Mouse (Mus musculus) midbrain, embryonic 12.5 days (tissue): ENCODE results near the gene Cdhr3. TPM values are rescaled to one million over a fixed set of nuclear protein-coding genes. Genes with fewer than 3 reads are reported as not detected.

ENCODE experiments used
- ATAC-seq: fragments of 200-750 bp; cut with Nextera tagmentation; 2 replicates; pipeline ENCODE4 v1.8.0; 2017; ENCODE audit warnings: low read depth, moderate TSS enrichment, moderate library complexity; ENCODE audit not compliant: low FRiP score
- H3K27ac ChIP-seq: fragments of 300-500 bp; sonication (generic); replicated peaks from 2 replicates; pipeline ENCODE4 v1.5.1; 2016; ENCODE audit warnings: mild to moderate bottlenecking
- H3K27me3 ChIP-seq: fragments of 300-500 bp; sonication (generic); 2 replicates; pipeline ENCODE4 v1.6.1; 2016; ENCODE audit warnings: mild to moderate bottlenecking
- H3K36me3 ChIP-seq: fragments of 300-500 bp; sonication (generic); 2 replicates; pipeline ENCODE4 v1.6.1; 2016
- H3K4me1 ChIP-seq: fragments of 300-500 bp; sonication (generic); 2 replicates; pipeline ENCODE4 v1.6.1; 2016
- H3K4me2 ChIP-seq: fragments of 300-500 bp; sonication (generic); replicated peaks from 2 replicates; pipeline ENCODE4 v1.6.1; 2016; ENCODE audit warnings: mild to moderate bottlenecking, moderate library complexity
- H3K4me3 ChIP-seq: fragments of 300-500 bp; sonication (generic); 2 replicates; pipeline ENCODE4 v1.5.1; 2016; ENCODE audit warnings: mild to moderate bottlenecking
- H3K9ac ChIP-seq: fragments of 300-500 bp; sonication (generic); replicated peaks from 2 replicates; pipeline ENCODE4 v1.6.1; 2016; ENCODE audit warnings: mild to moderate bottlenecking, moderate library complexity
- H3K9me3 ChIP-seq: fragments of 300-500 bp; sonication (generic); 2 replicates; pipeline ENCODE4 v1.6.1; 2016; ENCODE audit warnings: mild to moderate bottlenecking
- WGBS: fragments of 180-500 bp; shearing (Covaris S2); methylation state at CpG from one replicate; pipeline ENCODE4 v1.1.7; 2016; 5-methylcytosine and 5-hydroxymethylcytosine counted together
- polyA plus RNA-seq: library from polyadenylated mRNA; unstranded; fragments of >200 nt; fragmentation: Nextera tagmentation; extraction: Ambion mirVana; gene quantifications from 2 replicates; pipeline ENCODE4 v1.2.1, GENCODE M21; 2016

The Cdhr3 gene
- polyA plus RNA-seq: 0.08 TPM in 1 of 2 replicates, not detected in the other

- Histone ChIP-seq H3K4me3 (no peak within 1 kb of the TSS), H3K9ac (no peak within 1 kb of the TSS), H3K27ac (no peak within 1 kb of the TSS), H3K4me1 (no peaks in the 10 kb centered on the region), H3K4me2 (no peak within 1 kb of the TSS), H3K36me3 (no peaks in the 10 kb centered on the region), H3K9me3 (no peaks in the 10 kb centered on the region), H3K27me3 (no peaks in the 10 kb centered on the region)
- no peak for ATAC-seq
- 79% methylated on average over 6 of the region's 6 CpGs for WGBS
Observed at GRCm38 (mm10) chr12:33092775-33093174, at the start of gene Cdhr3. Cdhr3 (minus strand) TSS chr12:33092875.

- Histone ChIP-seq H3K9ac (no peak overlapping the region), H3K4me1 (no peaks in the 10 kb centered on the region), H3K36me3 (no peaks in the 10 kb centered on the region), H3K9me3 (no peaks in the 10 kb centered on the region), H3K27ac (no peak overlapping the region), H3K4me3 (no peak overlapping the region), H3K4me2 (no peak overlapping the region), H3K27me3 (no peaks in the 10 kb centered on the region)
- 85% methylated on average over 3 of the region's 3 CpGs for WGBS
- ATAC-seq: no peak
Observed at GRCm38 (mm10) chr12:33139083-33139482, 46.4 kb upstream of the Cdhr3 start.

- no peaks in the 10 kb centered on the region for H3K4me1 ChIP-seq
- no peak for ATAC-seq
- no peaks in the 10 kb centered on the region for H3K27me3 ChIP-seq
- H3K9me3 ChIP-seq: no peaks in the 10 kb centered on the region
- H3K9ac ChIP-seq: no peak overlapping the region
- no peak overlapping the region for H3K4me3 ChIP-seq
- H3K36me3 ChIP-seq: no peaks in the 10 kb centered on the region
- H3K4me2 ChIP-seq: no peak overlapping the region
- 75% methylated on average over 1 of the region's 1 CpGs for WGBS
- no peak overlapping the region for H3K27ac ChIP-seq
Observed at GRCm38 (mm10) chr12:33137857-33138256, 45.2 kb upstream of the Cdhr3 start.

- Histone ChIP-seq H3K27me3 (no peaks in the 10 kb centered on the region), H3K9ac (no peak overlapping the region), H3K4me3 (no peak overlapping the region), H3K36me3 (no peaks in the 10 kb centered on the region), H3K9me3 (no peaks in the 10 kb centered on the region), H3K4me2 (no peak overlapping the region), H3K4me1 (peaks cover 17% of the 10 kb centered on the region), H3K27ac (no peak overlapping the region)
- WGBS: 82% methylated on average over 7 of the region's 7 CpGs
- ATAC-seq: no peak
Observed at GRCm38 (mm10) chr12:33131796-33132195, 39.1 kb upstream of the Cdhr3 start.

- Histone ChIP-seq H3K27me3 (no peaks in the 10 kb centered on the region), H3K9me3 (no peaks in the 10 kb centered on the region), H3K36me3 (no peaks in the 10 kb centered on the region), H3K4me2 (no peak overlapping the region), H3K4me1 (peaks cover 17% of the 10 kb centered on the region), H3K4me3 (no peak overlapping the region), H3K27ac (no peak overlapping the region; the same call in 1 of the 2 replicates), H3K9ac (no peak overlapping the region)
- WGBS: 43% methylated on average over 8 of the region's 8 CpGs
- ATAC-seq: no peak
Observed at GRCm38 (mm10) chr12:33130401-33130800, 37.7 kb upstream of the Cdhr3 start.

GRCm38 (mm10) chr12:33129410-33129809, 36.7 kb upstream of the Cdhr3 start:
- Histone ChIP-seq H3K9ac (no peak overlapping the region), H3K4me3 (no peak overlapping the region), H3K4me2 (no peak overlapping the region), H3K36me3 (no peaks in the 10 kb centered on the region), H3K9me3 (no peaks in the 10 kb centered on the region), H3K27ac (no peak overlapping the region), H3K4me1 (peaks cover 17% of the 10 kb centered on the region), H3K27me3 (no peaks in the 10 kb centered on the region)
- 0 out of 2 replicates have a peak, but pooled peaks have one; percentile 12 for ATAC-seq
- whole genome bisulfite sequencing: 22% methylated on average over 4 of the region's 4 CpGs

- H3K4me1 ChIP-seq: peaks cover 17% of the 10 kb centered on the region
- WGBS: 45% methylated on average over 7 of the region's 7 CpGs
- H3K9ac ChIP-seq: no peak overlapping the region
- no peak overlapping the region for H3K27ac ChIP-seq
- H3K4me3 ChIP-seq: no peak overlapping the region
- no peak for ATAC-seq
- no peaks in the 10 kb centered on the region for H3K36me3 ChIP-seq
- H3K4me2 ChIP-seq: no peak overlapping the region
- H3K9me3 ChIP-seq: no peaks in the 10 kb centered on the region
- H3K27me3 ChIP-seq: no peaks in the 10 kb centered on the region
Observed at GRCm38 (mm10) chr12:33128702-33129101, 36.0 kb upstream of the Cdhr3 start.

- H3K27me3 ChIP-seq: no peaks in the 10 kb centered on the region
- H3K9me3 ChIP-seq: no peaks in the 10 kb centered on the region
- H3K9ac ChIP-seq: no peak overlapping the region
- H3K27ac ChIP-seq: no peak overlapping the region
- 87% methylated on average over 2 of the region's 2 CpGs for WGBS
- no peak for ATAC-seq
- H3K4me1 ChIP-seq: peaks cover 17% of the 10 kb centered on the region
- no peaks in the 10 kb centered on the region for H3K36me3 ChIP-seq
- no peak overlapping the region for H3K4me2 ChIP-seq
- H3K4me3 ChIP-seq: no peak overlapping the region
Observed at GRCm38 (mm10) chr12:33128121-33128520, 35.4 kb upstream of the Cdhr3 start.

GRCm38 (mm10) chr12:33126243-33126642, 33.6 kb upstream of the Cdhr3 start:
- Histone ChIP-seq H3K27me3 (no peaks in the 10 kb centered on the region), H3K9ac (no peak overlapping the region), H3K4me1 (peaks cover 17% of the 10 kb centered on the region), H3K9me3 (no peaks in the 10 kb centered on the region), H3K36me3 (no peaks in the 10 kb centered on the region), H3K4me3 (no peak overlapping the region), H3K27ac (no peak overlapping the region), H3K4me2 (no peak overlapping the region)
- ATAC-seq: no peak

- Histone ChIP-seq H3K27me3 (no peaks in the 10 kb centered on the region), H3K4me2 (no peak overlapping the region), H3K36me3 (no peaks in the 10 kb centered on the region), H3K9ac (no peak overlapping the region), H3K4me1 (peaks cover 17% of the 10 kb centered on the region), H3K27ac (no peak overlapping the region), H3K4me3 (no peak overlapping the region), H3K9me3 (no peaks in the 10 kb centered on the region)
- ATAC-seq: no peak
- 85% methylated on average over 9 of the region's 9 CpGs for WGBS
Observed at GRCm38 (mm10) chr12:33125594-33126227, 33.0 kb upstream of the Cdhr3 start.

- WGBS: 39% methylated on average over 15 of the region's 15 CpGs
- Histone ChIP-seq H3K4me2 (peak overlapping the region; percentile 20), H3K4me1 (no peaks in the 10 kb centered on the region), H3K9me3 (no peaks in the 10 kb centered on the region), H3K4me3 (no peak overlapping the region), H3K27ac (no peak overlapping the region), H3K9ac (no peak overlapping the region), H3K36me3 (no peaks in the 10 kb centered on the region), H3K27me3 (0 out of 2 replicates have a peak, but pooled peaks cover 6% of the 10 kb centered on the region)
- ATAC-seq: no peak
Observed at GRCm38 (mm10) chr12:33118624-33119301, 26.1 kb upstream of the Cdhr3 start.

GRCm38 (mm10) chr12:33110894-33111471, 18.3 kb upstream of the Cdhr3 start:
- Histone ChIP-seq H3K36me3 (no peaks in the 10 kb centered on the region), H3K4me3 (no peak overlapping the region), H3K27me3 (no peaks in the 10 kb centered on the region), H3K4me1 (peaks cover 27% of the 10 kb centered on the region), H3K9ac (no peak overlapping the region), H3K9me3 (no peaks in the 10 kb centered on the region), H3K27ac (peak overlapping the region; percentile 58; the same call in 1 of the 2 replicates), H3K4me2 (no peak overlapping the region)
- WGBS: 49% methylated on average over 14 of the region's 14 CpGs
- 0 out of 2 replicates have a peak, but pooled peaks have one; percentile 38 for ATAC-seq
